Mouse (Mus musculus) regulatory T cell (primary cell): ENCODE data around the gene Lztfl1.
"Not testable (repeated sequence)": the region's sequence is repeated elsewhere in the genome, so short reads cannot be mapped to it uniquely, and the experiment has no call there.

ENCODE experiments used
- in situ Hi-C: fragments of 300-600 bp; cut with MboI, MseI; formaldehyde crosslinking; loops from one replicate; pipeline ENCODE4 v1.15.1; 2025; ENCODE audit warnings: high pct_unique_total_duplicates

Gene Lztfl1

GRCm38 (mm10) chr9:123717186-123718008 lies at the start of gene Lztfl1:
Lztfl1 (minus strand) TSS chr9:123717697.
- in situ Hi-C loops: loop anchor here (5.0 kb wide), 2 partner anchors 45 to 150 kb away; no protein-coding TSS in a partner anchor

- in situ Hi-C loops: loop anchor here (10.0 kb wide), 1 partner anchor 158 kb away; no protein-coding TSS in a partner anchor
Observed at GRCm38 (mm10) chr9:123766996-123767395, 49.5 kb upstream of the Lztfl1 start.

DNA sequence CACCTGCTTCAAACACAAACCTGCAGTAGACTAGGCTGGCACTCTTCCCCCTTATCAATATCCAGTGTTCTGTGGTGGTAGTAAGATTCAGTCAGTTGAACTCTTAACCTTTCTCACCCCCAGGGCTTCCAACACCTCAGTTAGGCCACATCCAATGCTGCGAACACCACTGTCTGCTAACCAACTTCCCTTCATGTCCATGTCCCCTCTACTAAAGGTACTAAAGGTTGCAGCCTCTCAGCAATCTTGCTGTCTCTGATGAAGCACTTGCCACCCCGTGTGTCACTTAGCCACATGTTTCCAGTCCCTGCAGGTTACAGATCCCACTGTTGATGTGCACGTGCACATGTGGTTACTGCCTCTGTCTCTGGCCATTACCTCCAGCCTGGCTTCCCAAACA lies 46.3 kb upstream of the Lztfl1 start:
- in situ Hi-C loops: loop anchor here (5.0 to 10.0 kb wide), 2 partner anchors 46 to 161 kb away; partner anchors contain the start of gene Lztfl1

DNA sequence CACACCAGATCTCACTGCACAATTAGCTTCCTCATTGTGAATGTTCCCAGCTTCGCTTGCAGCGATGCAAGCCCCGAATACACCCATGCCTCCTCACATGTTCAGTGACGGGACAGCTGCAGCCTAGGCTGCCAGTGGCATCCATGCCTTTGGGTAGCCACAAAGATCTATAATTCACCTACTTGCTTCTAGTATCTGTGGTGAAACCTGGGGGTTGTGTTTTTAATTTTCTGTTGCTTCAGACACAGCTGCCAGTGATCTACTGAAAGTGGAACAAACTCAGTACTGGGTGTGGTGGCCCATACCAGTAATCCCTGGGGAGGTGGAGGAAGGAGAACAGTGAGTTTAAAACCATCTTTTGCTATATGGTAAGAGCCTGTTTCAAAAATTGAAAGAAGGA lies 45.4 kb upstream of the Lztfl1 start:
- in situ Hi-C loops: loop anchor here (5.0 to 10.0 kb wide), 2 partner anchors 46 to 162 kb away; partner anchors contain the start of gene Lztfl1

- in situ Hi-C loops: loop anchor here (5.0 to 10.0 kb wide), 2 partner anchors 44 to 164 kb away; partner anchors contain the start of gene Lztfl1
Observed at GRCm38 (mm10) chr9:123760806-123761205, 43.3 kb upstream of the Lztfl1 start.

GRCm38 (mm10) chr9:123758645-123759044 lies 41.1 kb upstream of the Lztfl1 start:
- in situ Hi-C loops: no loop called here

GRCm38 (mm10) chr9:123758156-123758555 lies 40.7 kb upstream of the Lztfl1 start:
- in situ Hi-C loops: no loop called here

- in situ Hi-C loops: no loop called here
Observed at GRCm38 (mm10) chr9:123757326-123757725, 39.8 kb upstream of the Lztfl1 start.

DNA sequence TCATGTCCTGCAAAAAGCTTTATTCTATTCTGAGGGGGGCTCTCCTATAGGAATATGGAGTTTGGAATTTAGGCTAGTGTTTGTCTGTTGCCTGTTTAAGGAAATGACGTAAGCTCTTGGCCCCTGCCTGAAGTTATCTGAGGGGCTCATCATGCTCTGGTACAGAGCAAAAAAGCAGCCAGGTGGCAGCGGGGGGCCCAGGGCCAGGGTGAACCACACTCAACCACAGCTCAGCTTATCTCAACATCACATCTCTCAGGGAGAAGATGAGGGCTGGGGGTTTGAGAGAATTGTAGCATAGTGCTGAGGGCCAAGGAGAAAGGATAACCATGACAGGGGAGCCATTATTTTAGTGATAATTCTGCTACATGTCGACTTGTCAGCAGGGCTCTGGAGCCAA lies 39.3 kb upstream of the Lztfl1 start:
- in situ Hi-C loops: no loop called here

DNA sequence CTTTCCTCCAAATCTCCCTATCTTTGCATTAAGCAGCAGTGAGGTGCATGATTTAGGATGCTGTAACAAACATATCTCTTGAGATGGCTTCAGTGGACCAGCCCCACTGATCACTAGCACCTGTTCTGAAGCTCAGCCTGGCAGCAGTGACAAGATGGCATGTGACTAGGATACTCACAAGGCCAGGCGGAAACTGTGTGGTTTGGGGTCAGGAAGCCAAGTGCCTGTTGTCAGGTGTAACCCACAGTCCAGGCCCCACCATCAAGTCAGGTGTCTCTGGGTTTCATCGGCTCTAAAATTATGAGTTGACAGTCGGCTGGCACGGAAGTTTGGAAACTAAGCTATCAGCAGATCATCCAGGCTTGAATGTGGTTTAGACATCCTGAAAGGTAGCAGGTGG lies 36.8 kb upstream of the Lztfl1 start:
- in situ Hi-C loops: no loop called here

- in situ Hi-C loops: not testable (repeated sequence)
Observed at GRCm38 (mm10) chr9:123749687-123750086, 32.2 kb upstream of the Lztfl1 start.

GRCm38 (mm10) chr9:123740799-123741198 lies 23.3 kb upstream of the Lztfl1 start:
- in situ Hi-C loops: no loop called here

GRCm38 (mm10) chr9:123734133-123734532 lies 16.6 kb upstream of the Lztfl1 start:
- in situ Hi-C loops: loop anchor here (10.0 kb wide), 1 partner anchor 201 kb away; no protein-coding TSS in a partner anchor

- in situ Hi-C loops: loop anchor here (10.0 kb wide), 1 partner anchor 204 kb away; no protein-coding TSS in a partner anchor
Observed at GRCm38 (mm10) chr9:123731271-123731670, 13.8 kb upstream of the Lztfl1 start.

GRCm38 (mm10) chr9:123722737-123723493 lies 5.4 kb upstream of the Lztfl1 start:
- in situ Hi-C loops: no loop called here

DNA sequence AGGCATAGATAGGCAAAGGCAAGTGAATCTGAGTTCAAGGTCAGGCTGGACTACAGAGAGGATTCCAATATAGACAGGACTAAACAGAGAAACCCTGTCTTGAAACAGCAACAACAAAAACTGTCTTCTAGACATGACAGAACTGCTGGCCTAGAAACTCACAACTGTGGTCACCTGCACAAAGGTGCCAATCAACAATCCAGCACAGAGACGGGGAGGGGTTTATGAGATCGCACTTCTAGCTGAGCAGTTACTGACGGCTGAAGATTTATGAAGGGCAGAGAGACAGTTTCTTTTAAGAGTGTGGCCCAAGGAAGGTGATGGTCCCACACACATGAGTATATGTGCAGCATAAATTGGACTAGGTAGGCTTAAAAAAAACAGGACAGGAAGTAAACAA lies 1.2 kb downstream of the Lztfl1 start:
- in situ Hi-C loops: loop anchor here (5.0 kb wide), 2 partner anchors 46 to 151 kb away; no protein-coding TSS in a partner anchor

- in situ Hi-C loops: no loop called here
Observed at GRCm38 (mm10) chr9:123713111-123713510, 4.4 kb downstream of the Lztfl1 start.

DNA sequence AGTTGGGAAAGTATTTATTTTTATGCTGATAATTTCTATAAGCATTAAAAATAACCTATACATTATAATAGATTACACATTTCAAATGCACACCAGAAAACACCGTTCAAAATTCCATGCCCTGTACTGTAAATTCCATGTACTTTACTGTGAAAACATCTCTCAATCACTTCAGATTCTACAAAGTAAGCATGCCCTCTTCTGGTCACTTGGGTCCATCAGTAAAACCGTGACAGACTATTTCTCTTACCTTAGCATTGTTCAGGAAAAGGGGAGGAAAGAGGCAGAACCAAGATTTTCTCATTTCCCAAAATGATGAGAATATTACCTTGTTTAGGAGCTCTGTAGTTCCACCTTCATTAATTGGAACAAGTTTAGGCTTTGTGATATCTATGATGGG lies 8.3 kb downstream of the Lztfl1 start:
- in situ Hi-C loops: no loop called here

DNA sequence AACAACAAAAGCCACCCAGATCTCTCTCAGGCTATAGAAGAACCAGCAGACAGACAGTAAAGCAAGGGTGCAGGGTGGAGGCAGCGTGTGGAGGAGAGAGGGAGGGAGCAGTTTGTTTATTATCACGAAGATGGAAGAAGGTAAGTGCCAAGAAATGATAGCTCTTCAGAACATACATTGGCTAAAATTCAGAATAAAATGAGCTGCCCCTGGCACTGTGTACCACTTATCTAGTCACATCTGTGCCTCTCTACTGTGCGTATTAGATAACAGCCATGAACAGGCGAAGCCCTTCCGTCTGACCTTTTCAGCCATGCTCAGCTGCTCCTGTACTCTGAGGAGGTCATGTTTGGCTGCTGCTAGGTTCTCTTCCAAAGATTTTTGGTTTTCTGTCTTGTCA lies 15.7 kb downstream of the Lztfl1 start:
- in situ Hi-C loops: no loop called here

- in situ Hi-C loops: no loop called here
Observed at GRCm38 (mm10) chr9:123695634-123696302, 21.7 kb downstream of the Lztfl1 start.

- in situ Hi-C loops: no loop called here
Observed at GRCm38 (mm10) chr9:123688227-123688626, 29.3 kb downstream of the Lztfl1 start.

DNA sequence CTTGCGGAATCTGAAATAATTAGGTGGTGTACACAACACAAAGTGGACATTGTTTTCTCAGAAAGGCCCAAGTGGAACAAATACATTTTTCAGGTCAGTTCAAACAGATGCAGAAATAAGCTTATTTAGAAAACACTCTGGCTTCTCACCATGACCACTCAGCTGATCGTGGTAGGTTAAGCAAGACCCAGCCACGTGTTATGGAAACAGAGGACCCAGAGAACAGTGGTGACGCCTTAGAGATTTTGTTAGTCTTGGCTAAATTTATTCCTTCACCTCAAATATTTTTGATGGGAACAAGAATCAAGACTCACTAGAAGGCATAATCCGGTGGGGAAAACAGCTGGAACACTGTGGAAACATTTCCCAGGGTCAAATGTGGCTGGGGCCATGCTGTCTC lies 31.3 kb downstream of the Lztfl1 start:
- in situ Hi-C loops: no loop called here
